Mouse (Mus musculus): ENCODE data around the gene Cd300ld5. TPM values are rescaled to one million over a fixed set of nuclear protein-coding genes. Genes with fewer than 3 reads are reported as not detected.
A peak's percentile ranks its signal among the peaks of the same experiment; 100 is the strongest.

Gene Cd300ld5
- total and polyA plus RNA-seq, 2 experiments = 0.18 TPM; not detected in 1

DNA sequence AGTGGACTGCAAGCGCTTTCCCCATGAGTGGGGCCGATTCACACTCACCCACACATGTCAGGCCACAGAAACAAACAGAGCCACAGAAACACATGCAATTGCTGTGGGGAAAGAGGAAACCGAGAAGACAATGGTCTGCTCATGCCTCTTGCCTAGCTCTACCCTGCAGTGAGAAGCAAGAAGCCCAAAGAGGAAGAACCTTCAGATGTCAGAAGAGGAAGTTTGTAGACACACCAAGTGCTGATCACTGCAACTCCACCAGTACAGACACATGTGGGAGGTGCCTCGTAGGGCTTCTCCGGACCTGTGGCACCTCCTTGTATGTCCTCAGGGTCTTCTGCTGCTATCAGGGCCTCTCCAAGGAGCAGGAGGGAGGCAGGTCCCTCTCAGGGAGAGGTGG lies 33.5 kb downstream of the Cd300ld5 start:
- Histone ChIP-seq H3K36me3 (ENCODE audit: control insufficient read depth, insufficient read depth, low read length) (no peaks in the 10 kb centered on the region), H3K9ac (ENCODE audit: low read depth, low read length) (no peak overlapping the region), H3K4me1 (ENCODE audit: control insufficient read depth, insufficient read depth, low read length) (no peaks in the 10 kb centered on the region), H3K27ac (replicated peaks; ENCODE audit: insufficient read depth, low read depth, low read length) (peak overlapping the region; percentile 51), H3K27me3 (ENCODE audit: control insufficient read depth, insufficient read depth, low read length) (no peaks in the 10 kb centered on the region), H3K79me2 (ENCODE audit: control insufficient read depth, insufficient read depth, low read length) (no peaks in the 10 kb centered on the region), H3K4me3 (ENCODE audit: insufficient read depth, low read depth, low read length) (no peak overlapping the region)
- DNase-seq (ENCODE audit: extremely low read depth, low read depth, low spot score) = peak; percentile 33
- 75% methylated on average over 5 of the region's 5 CpGs for WGBS
- TF ChIP-seq POLR2A (IDR thresholded peaks at IDR 0.05; ENCODE audit: extremely low read depth, insufficient read depth, low read length) = no peak
- no peak for TF ChIP-seq CTCF (IDR thresholded peaks at IDR 0.05; ENCODE audit: low read depth, low read length)

DNA sequence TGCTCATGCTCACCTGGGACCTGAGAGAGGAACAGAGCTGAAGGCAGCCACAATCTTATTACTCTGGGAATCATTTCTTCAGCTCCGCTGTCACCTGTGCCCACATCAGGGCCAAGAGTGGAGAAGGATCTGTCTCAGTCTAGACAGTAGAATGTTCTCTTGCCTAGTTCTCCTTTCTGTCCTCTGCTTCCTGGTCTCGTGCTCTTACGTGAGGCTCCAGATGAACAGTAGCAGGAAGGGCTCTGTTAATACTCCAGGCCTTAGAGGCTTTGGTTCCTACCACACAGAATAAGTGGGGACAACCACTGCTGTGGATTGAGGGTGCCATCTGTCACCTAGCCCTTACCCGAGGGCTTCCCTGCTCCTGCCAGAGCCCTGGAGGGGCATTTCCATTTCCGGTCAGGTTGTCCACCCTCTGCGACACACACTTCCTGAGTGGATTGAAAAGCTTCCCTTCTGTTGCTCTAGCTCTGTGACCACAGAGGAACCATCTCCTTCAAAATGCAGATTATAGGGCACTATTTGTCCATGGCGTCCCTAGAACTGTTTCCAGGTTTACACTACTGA lies 36.0 kb downstream of the Cd300ld5 start, which contains the start of gene Cd300c2:
TSS of gene Cd300c2 (minus strand) at position 407 of the 567 bp plus-strand sequence.
- TF ChIP-seq POLR2A (IDR thresholded peaks at IDR 0.05; ENCODE audit: extremely low read depth, insufficient read depth, low read length) = no peak
- no peak for TF ChIP-seq CTCF (IDR thresholded peaks at IDR 0.05; ENCODE audit: low read depth, low read length)
- Histone ChIP-seq H3K4me1 (ENCODE audit: control insufficient read depth, insufficient read depth, low read length) (no peaks in the 10 kb centered on the region), H3K27ac (replicated peaks; ENCODE audit: insufficient read depth, low read depth, low read length) (peak within 1 kb of the TSS; percentile 64), H3K9ac (ENCODE audit: low read depth, low read length) (no peak within 1 kb of the TSS), H3K36me3 (ENCODE audit: control insufficient read depth, insufficient read depth, low read length) (no peaks in the 10 kb centered on the region), H3K27me3 (ENCODE audit: control insufficient read depth, insufficient read depth, low read length) (no peaks in the 10 kb centered on the region), H3K79me2 (ENCODE audit: control insufficient read depth, insufficient read depth, low read length) (no peaks in the 10 kb centered on the region), H3K4me3 (ENCODE audit: insufficient read depth, low read depth, low read length) (peak within 1 kb of the TSS; percentile 14)
- DNase-seq (ENCODE audit: extremely low read depth, low read depth, low spot score) = peak; percentile 36
- WGBS = 83% methylated on average over 7 of the region's 7 CpGs

DNA sequence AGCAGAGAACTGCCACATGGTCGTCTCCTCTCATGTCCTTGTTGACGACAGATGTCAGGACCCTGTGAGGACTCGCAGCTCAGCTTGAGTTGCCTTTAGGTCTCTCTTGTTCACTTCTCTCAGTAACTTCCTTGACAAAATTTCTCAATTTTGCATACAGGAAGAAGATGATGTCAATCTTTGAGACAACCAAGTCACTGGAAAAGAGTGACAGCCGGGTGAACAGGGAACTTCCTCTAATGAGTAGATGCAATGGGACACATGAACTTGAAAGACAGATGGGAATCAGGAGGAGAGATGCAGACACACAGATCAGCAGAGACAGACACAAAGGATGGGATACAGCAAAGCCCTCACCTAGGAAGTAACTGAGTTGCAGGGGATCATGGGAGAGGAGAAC lies 47.8 kb downstream of the Cd300ld5 start, which contains the start of gene Cd300ld:
TSS of gene Cd300ld (minus strand) at position 130 of the 400 bp plus-strand sequence.
- Histone ChIP-seq H3K4me1 (ENCODE audit: control insufficient read depth, insufficient read depth, low read length) (no peaks in the 10 kb centered on the region), H3K79me2 (ENCODE audit: control insufficient read depth, insufficient read depth, low read length) (no peaks in the 10 kb centered on the region), H3K9ac (ENCODE audit: low read depth, low read length) (no peak within 1 kb of the TSS), H3K27me3 (ENCODE audit: control insufficient read depth, insufficient read depth, low read length) (no peaks in the 10 kb centered on the region), H3K36me3 (ENCODE audit: control insufficient read depth, insufficient read depth, low read length) (no peaks in the 10 kb centered on the region), H3K4me3 (ENCODE audit: insufficient read depth, low read depth, low read length) (peak within 1 kb of the TSS; percentile 18), H3K27ac (replicated peaks; ENCODE audit: insufficient read depth, low read depth, low read length) (no peak within 1 kb of the TSS)
- 74% methylated on average over 4 of the region's 4 CpGs for WGBS
- TF ChIP-seq CTCF (IDR thresholded peaks at IDR 0.05; ENCODE audit: low read depth, low read length) (no peak), POLR2A (IDR thresholded peaks at IDR 0.05; ENCODE audit: extremely low read depth, insufficient read depth, low read length) (no peak)
- DNase-seq (ENCODE audit: extremely low read depth, low read depth, low spot score) = peak; percentile 31

DNA sequence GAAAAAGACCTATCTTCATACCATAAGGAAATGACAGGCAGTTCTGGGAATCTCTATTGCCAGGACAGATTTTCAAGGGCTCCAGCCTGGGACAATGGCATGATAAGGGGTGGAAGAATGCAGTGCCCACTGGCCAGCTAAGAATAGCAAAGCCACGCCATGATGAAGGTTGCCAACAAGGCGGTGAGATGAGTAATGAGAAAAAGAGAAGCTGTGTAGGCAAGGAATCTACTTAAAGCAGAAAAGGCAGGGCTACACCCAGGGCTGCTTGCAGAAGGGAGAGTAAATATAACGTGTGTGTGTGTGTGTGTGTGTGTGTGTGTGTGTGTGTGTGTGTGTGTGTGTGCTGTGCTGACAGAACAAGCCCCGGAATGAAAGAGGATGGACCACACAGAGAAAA lies 55.7 kb downstream of the Cd300ld5 start:
- no peak for TF ChIP-seq CTCF (IDR thresholded peaks at IDR 0.05; ENCODE audit: low read depth, low read length)
- TF ChIP-seq POLR2A (IDR thresholded peaks at IDR 0.05; ENCODE audit: extremely low read depth, insufficient read depth, low read length) = no peak
- H3K4me3 ChIP-seq (ENCODE audit: insufficient read depth, low read depth, low read length) = no peak overlapping the region
- 64% methylated on average over 4 of the region's 4 CpGs for WGBS
- no peaks in the 10 kb centered on the region for H3K27me3 ChIP-seq (ENCODE audit: control insufficient read depth, insufficient read depth, low read length)
- no peak overlapping the region for H3K27ac ChIP-seq (replicated peaks; ENCODE audit: insufficient read depth, low read depth, low read length)
- no peak overlapping the region for H3K9ac ChIP-seq (ENCODE audit: low read depth, low read length)
- H3K36me3 ChIP-seq (ENCODE audit: control insufficient read depth, insufficient read depth, low read length) = no peaks in the 10 kb centered on the region
- H3K79me2 ChIP-seq (ENCODE audit: control insufficient read depth, insufficient read depth, low read length) = no peaks in the 10 kb centered on the region
- H3K4me1 ChIP-seq (ENCODE audit: control insufficient read depth, insufficient read depth, low read length) = no peaks in the 10 kb centered on the region
- no peak for DNase-seq (ENCODE audit: extremely low read depth, low read depth, low spot score)

Other genes with a start within 250 kb of the Cd300ld5 start
- gene Btbd17, start 241.8 kb downstream of the Cd300ld5 start, total RNA-seq (2014; rRNA removed) = not detected in 2 replicates
- gene Btbd17, start 241.8 kb downstream of the Cd300ld5 start, polyA plus RNA-seq (2012; rRNA removed) = not detected in 2 replicates
- gene Gpr142, start 238.8 kb downstream of the Cd300ld5 start, total RNA-seq (2014; rRNA removed) = not detected in 2 replicates
- gene Gpr142, start 238.8 kb downstream of the Cd300ld5 start, polyA plus RNA-seq (2012; rRNA removed) = not detected in 2 replicates
- 51.4 and 66.2 TPM in 2 replicates for gene Gprc5c, start 186.6 kb downstream of the Cd300ld5 start, total RNA-seq (2014; rRNA removed)
- 87.6 and 93.9 TPM in 2 replicates for gene Gprc5c, start 186.6 kb downstream of the Cd300ld5 start, polyA plus RNA-seq (2012; rRNA removed)
- gene Cd300a, start 147.7 kb downstream of the Cd300ld5 start, total RNA-seq (2014; rRNA removed) = 3.0 and 3.6 TPM in 2 replicates
- 0.65 and 1.2 TPM in 2 replicates for gene Cd300a, start 147.7 kb downstream of the Cd300ld5 start, polyA plus RNA-seq (2012; rRNA removed)
- gene Cd300lb, start 103.4 kb downstream of the Cd300ld5 start, total RNA-seq (2014; rRNA removed) = 1.0 and 1.2 TPM in 2 replicates
- 0.35 and 0.46 TPM in 2 replicates for gene Cd300lb, start 103.4 kb downstream of the Cd300ld5 start, polyA plus RNA-seq (2012; rRNA removed)
- gene Cd300c, start 68.6 kb downstream of the Cd300ld5 start, total RNA-seq (2014; rRNA removed) = 0.20 TPM in 1 of 2 replicates, not detected in the other
- gene Cd300c, start 68.6 kb downstream of the Cd300ld5 start, polyA plus RNA-seq (2012; rRNA removed) = 0.24 and 0.49 TPM in 2 replicates
- gene Cd300ld, start 47.8 kb downstream of the Cd300ld5 start, total RNA-seq (2014; rRNA removed) = 6.6 and 7.4 TPM in 2 replicates
- gene Cd300ld, start 47.8 kb downstream of the Cd300ld5 start, polyA plus RNA-seq (2012; rRNA removed) = 2.9 and 3.4 TPM in 2 replicates
- 5.6 and 7.9 TPM in 2 replicates for gene Cd300c2, start 35.9 kb downstream of the Cd300ld5 start, total RNA-seq (2014; rRNA removed)
- gene Cd300c2, start 35.9 kb downstream of the Cd300ld5 start, polyA plus RNA-seq (2012; rRNA removed) = 3.5 and 4.9 TPM in 2 replicates
- gene Cd300ld2, start 21.6 kb downstream of the Cd300ld5 start, total RNA-seq (2014; rRNA removed) = not detected in 2 replicates
- not detected in 2 replicates for gene Cd300ld2, start 21.6 kb downstream of the Cd300ld5 start, polyA plus RNA-seq (2012; rRNA removed)
- gene Cd300ld4, start 10.8 kb downstream of the Cd300ld5 start, total RNA-seq (2014; rRNA removed) = not detected in 2 replicates
- gene Cd300ld4, start 10.8 kb downstream of the Cd300ld5 start, polyA plus RNA-seq (2012; rRNA removed) = not detected in 2 replicates
- gene Cd300ld3, start 10.6 kb upstream of the Cd300ld5 start, total RNA-seq (2014; rRNA removed) = 3.7 and 4.1 TPM in 2 replicates
- gene Cd300ld3, start 10.6 kb upstream of the Cd300ld5 start, polyA plus RNA-seq (2012; rRNA removed) = 3.3 and 5.4 TPM in 2 replicates
- gene Cd300e, start 24.4 kb upstream of the Cd300ld5 start, total RNA-seq (2014; rRNA removed) = 1.4 and 1.5 TPM in 2 replicates
- 0.52 and 1.3 TPM in 2 replicates for gene Cd300e, start 24.4 kb upstream of the Cd300ld5 start, polyA plus RNA-seq (2012; rRNA removed)
- gene Rab37, start 53.7 kb upstream of the Cd300ld5 start, total RNA-seq (2014; rRNA removed) = 0.09 and 0.20 TPM in 2 replicates
- gene Rab37, start 53.7 kb upstream of the Cd300ld5 start, polyA plus RNA-seq (2012; rRNA removed) = 0.16 and 0.20 TPM in 2 replicates
- 1.2 and 1.5 TPM in 2 replicates for gene Cd300lf, start 96.2 kb upstream of the Cd300ld5 start, total RNA-seq (2014; rRNA removed)
- 0.54 and 1.1 TPM in 2 replicates for gene Cd300lf, start 96.2 kb upstream of the Cd300ld5 start, polyA plus RNA-seq (2012; rRNA removed)
- gene Slc9a3r1, start 125.6 kb upstream of the Cd300ld5 start, total RNA-seq (2014; rRNA removed) = 113 and 117 TPM in 2 replicates
- gene Slc9a3r1, start 125.6 kb upstream of the Cd300ld5 start, polyA plus RNA-seq (2012; rRNA removed) = 130 and 177 TPM in 2 replicates
- gene Tmem104, start 149.7 kb upstream of the Cd300ld5 start, total RNA-seq (2014; rRNA removed) = 5.3 and 8.1 TPM in 2 replicates
- gene Tmem104, start 149.7 kb upstream of the Cd300ld5 start, polyA plus RNA-seq (2012; rRNA removed) = 8.7 and 9.1 TPM in 2 replicates
- 42.7 and 43.7 TPM in 2 replicates for gene Nat9, start 150.1 kb upstream of the Cd300ld5 start, total RNA-seq (2014; rRNA removed)
- gene Nat9, start 150.1 kb upstream of the Cd300ld5 start, polyA plus RNA-seq (2012; rRNA removed) = 28.7 and 35.2 TPM in 2 replicates
- gene Grin2c, start 229.5 kb upstream of the Cd300ld5 start, total RNA-seq (2014; rRNA removed) = under 0.01 TPM in 1 of 2 replicates, not detected in the other
- 0.05 and 0.07 TPM in 2 replicates for gene Grin2c, start 229.5 kb upstream of the Cd300ld5 start, polyA plus RNA-seq (2012; rRNA removed)
- gene Fdxr, start 239.3 kb upstream of the Cd300ld5 start, total RNA-seq (2014; rRNA removed) = 13.7 and 15.8 TPM in 2 replicates
- gene Fdxr, start 239.3 kb upstream of the Cd300ld5 start, polyA plus RNA-seq (2012; rRNA removed) = 28.3 and 28.4 TPM in 2 replicates